Mouse (Mus musculus): ENCODE results near the gene Olfr220. TPM values are rescaled to one million over a fixed set of nuclear protein-coding genes. Genes with fewer than 3 reads are reported as not detected.

Olfr220 gene
- total and polyA plus RNA-seq, 2 experiments from 2014 or later = not detected

DNA sequence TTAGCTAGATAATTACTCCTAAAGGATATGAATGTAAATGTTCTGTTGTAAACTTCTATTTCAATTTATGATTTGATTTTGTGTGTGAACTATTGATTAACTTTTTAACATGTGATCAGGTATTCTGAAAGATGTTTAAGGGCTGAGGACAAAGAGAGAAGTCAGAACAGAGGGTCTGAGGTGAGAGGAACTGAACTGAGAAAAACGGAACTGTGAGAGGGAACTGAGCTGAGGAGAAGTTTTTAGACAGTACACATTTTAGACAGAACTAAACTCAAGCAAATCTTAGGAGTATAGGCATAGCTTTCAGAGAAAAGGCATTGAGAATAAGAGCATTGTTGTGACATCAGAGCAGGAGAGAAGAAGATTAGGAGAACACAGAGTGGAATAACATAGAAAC is 7.8 kb upstream of the Olfr220 start:
- Histone ChIP-seq H3K27ac (ENCODE audit: low read depth, low read length) (no peak overlapping the region), H3K9ac (replicated peaks; ENCODE audit: low read length, poor library complexity, severe bottlenecking) (no peak overlapping the region), H3K4me1 (ENCODE audit: insufficient read depth, low read length) (no peaks in the 10 kb centered on the region), H3K36me3 (ENCODE audit: insufficient read depth, low read length) (no peaks in the 10 kb centered on the region), H3K27me3 (ENCODE audit: insufficient read depth, low read length) (no peaks in the 10 kb centered on the region), H3K4me3 (ENCODE audit: low read depth, low read length) (no peak overlapping the region), H3K9me3 (ENCODE audit: low read length) (no peaks in the 10 kb centered on the region), H3K4me2 (ENCODE audit: low read depth, low read length, poor library complexity, severe bottlenecking) (no peak overlapping the region)
- no peak for ATAC-seq (ENCODE audit: low FRiP score)
- no peak for TF ChIP-seq CTCF (IDR thresholded peaks at IDR 0.05)
- DNase-seq (ENCODE audit: low spot score) = no peak
- 68% methylated on average over 1 of the region's 1 CpGs for WGBS

DNA sequence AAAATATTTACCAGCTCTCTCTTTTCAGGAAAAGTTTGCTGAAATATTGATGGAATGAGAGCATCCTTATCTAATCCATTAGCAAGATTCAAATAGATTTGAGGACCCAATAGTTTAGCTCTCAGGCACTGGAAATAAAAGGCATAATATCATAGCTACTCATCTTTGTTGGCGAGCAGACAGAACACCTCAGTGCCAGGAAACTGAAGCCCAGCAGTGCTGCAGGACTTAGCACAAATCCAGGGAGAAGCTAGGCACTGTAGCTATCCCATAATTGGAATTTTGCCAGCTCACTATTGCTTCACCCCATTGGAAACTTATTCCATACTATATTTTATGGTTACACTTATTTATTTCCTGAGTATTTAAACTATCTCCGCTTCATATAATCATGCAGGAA is 13.2 kb downstream of the Olfr220 start:
- no peaks in the 10 kb centered on the region for H3K27me3 ChIP-seq (ENCODE audit: insufficient read depth, low read length)
- ATAC-seq (ENCODE audit: low FRiP score) (no peak), DNase-seq (ENCODE audit: low spot score) (no peak)
- H3K4me1 ChIP-seq (ENCODE audit: insufficient read depth, low read length) = no peaks in the 10 kb centered on the region
- no peak overlapping the region for H3K9ac ChIP-seq (replicated peaks; ENCODE audit: low read length, poor library complexity, severe bottlenecking)
- no peaks in the 10 kb centered on the region for H3K36me3 ChIP-seq (ENCODE audit: insufficient read depth, low read length)
- no peak overlapping the region for H3K4me3 ChIP-seq (ENCODE audit: low read depth, low read length)
- H3K27ac ChIP-seq (ENCODE audit: low read depth, low read length) = no peak overlapping the region
- no peak for TF ChIP-seq CTCF (IDR thresholded peaks at IDR 0.05)
- 91% methylated on average over 2 of the region's 2 CpGs for WGBS
- no peaks in the 10 kb centered on the region for H3K9me3 ChIP-seq (ENCODE audit: low read length)
- H3K4me2 ChIP-seq (ENCODE audit: low read depth, low read length, poor library complexity, severe bottlenecking) = no peak overlapping the region

DNA sequence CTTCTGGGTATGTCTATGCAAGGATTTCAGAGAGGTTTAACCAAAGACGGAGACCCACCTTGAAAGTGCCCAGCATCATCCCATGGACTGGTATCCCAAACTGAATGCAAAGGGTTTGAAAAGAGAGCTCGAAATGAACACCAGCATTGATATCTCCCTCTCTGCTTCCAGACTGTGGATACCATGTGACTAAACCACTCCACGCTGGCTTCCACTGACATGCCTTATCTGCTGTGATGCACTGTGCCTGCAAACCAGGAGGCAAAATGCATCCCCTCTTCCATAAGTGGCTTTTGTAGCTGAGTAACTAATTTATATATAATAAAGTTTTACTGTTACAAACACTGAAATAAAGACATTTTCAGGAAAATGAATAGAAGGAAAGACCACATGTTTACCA is 23.5 kb downstream of the Olfr220 start:
- Histone ChIP-seq H3K4me1 (ENCODE audit: insufficient read depth, low read length) (no peaks in the 10 kb centered on the region), H3K4me2 (ENCODE audit: low read depth, low read length, poor library complexity, severe bottlenecking) (no peak overlapping the region), H3K4me3 (ENCODE audit: low read depth, low read length) (no peak overlapping the region), H3K9ac (replicated peaks; ENCODE audit: low read length, poor library complexity, severe bottlenecking) (no peak overlapping the region), H3K27me3 (ENCODE audit: insufficient read depth, low read length) (0 out of 2 replicates have a peak, but pooled peaks cover 11% of the 10 kb centered on the region), H3K9me3 (ENCODE audit: low read length) (no peaks in the 10 kb centered on the region), H3K27ac (ENCODE audit: low read depth, low read length) (no peak overlapping the region), H3K36me3 (ENCODE audit: insufficient read depth, low read length) (no peaks in the 10 kb centered on the region)
- WGBS = 83% methylated on average over 3 of the region's 3 CpGs
- no peak for TF ChIP-seq CTCF (IDR thresholded peaks at IDR 0.05)
- DNase-seq (ENCODE audit: low spot score) (no peak), ATAC-seq (ENCODE audit: low FRiP score) (no peak)

DNA sequence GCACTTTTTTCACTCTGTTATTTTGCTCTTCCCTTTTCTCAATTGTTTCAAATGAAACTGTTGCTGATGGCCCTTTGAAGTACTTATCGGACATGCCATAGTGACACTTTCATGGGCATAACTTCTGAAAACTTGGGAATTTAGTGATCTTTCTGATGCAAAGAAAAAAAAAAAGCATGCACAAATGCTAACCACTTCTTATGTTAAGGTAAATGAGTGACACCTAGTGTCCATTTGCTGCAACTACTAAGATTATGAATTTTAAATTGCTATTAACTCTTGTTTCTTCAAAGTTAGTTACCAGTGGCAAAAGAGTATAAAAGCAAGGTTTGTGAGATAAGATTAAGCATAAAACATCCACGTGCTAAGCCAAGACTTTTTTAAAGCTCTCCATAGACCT is 24.4 kb downstream of the Olfr220 start:
- Histone ChIP-seq H3K27me3 (ENCODE audit: insufficient read depth, low read length) (0 out of 2 replicates have a peak, but pooled peaks cover 11% of the 10 kb centered on the region), H3K36me3 (ENCODE audit: insufficient read depth, low read length) (no peaks in the 10 kb centered on the region), H3K9me3 (ENCODE audit: low read length) (no peaks in the 10 kb centered on the region), H3K4me1 (ENCODE audit: insufficient read depth, low read length) (no peaks in the 10 kb centered on the region), H3K9ac (replicated peaks; ENCODE audit: low read length, poor library complexity, severe bottlenecking) (no peak overlapping the region), H3K27ac (ENCODE audit: low read depth, low read length) (no peak overlapping the region), H3K4me3 (ENCODE audit: low read depth, low read length) (no peak overlapping the region), H3K4me2 (ENCODE audit: low read depth, low read length, poor library complexity, severe bottlenecking) (no peak overlapping the region)
- 26% methylated on average over 2 of the region's 2 CpGs for WGBS
- ATAC-seq (ENCODE audit: low FRiP score) = no peak
- DNase-seq (ENCODE audit: low spot score) = peak; percentile 74
- peak; percentile 88 for TF ChIP-seq CTCF (IDR thresholded peaks at IDR 0.05)

DNA sequence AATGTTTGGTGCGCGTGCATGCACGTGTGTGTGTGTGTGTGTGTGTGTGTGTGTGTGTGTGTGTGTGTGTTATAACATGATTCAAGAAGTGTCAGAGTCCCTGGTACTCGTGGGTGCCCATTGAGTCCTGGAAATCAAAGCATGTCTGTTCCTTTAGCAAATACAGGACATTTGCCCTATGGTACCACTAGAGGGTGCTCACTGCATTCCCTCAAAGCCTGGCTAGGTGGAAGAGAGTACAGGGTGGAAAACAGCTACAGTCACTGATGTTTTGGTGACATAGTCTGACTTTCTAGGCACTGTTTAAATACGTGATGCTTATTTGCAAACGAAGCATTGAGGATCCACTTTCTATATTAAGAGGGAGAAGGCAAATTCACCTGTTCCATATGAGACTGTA is 27.9 kb downstream of the Olfr220 start:
- DNase-seq (ENCODE audit: low spot score) (peak; percentile 89), ATAC-seq (ENCODE audit: low FRiP score) (peak; percentile 83)
- no peaks in the 10 kb centered on the region for H3K9me3 ChIP-seq (ENCODE audit: low read length)
- H3K27ac ChIP-seq (ENCODE audit: low read depth, low read length) = no peak overlapping the region
- TF ChIP-seq CTCF (IDR thresholded peaks at IDR 0.05) = peak; percentile 99
- no peaks in the 10 kb centered on the region for H3K4me1 ChIP-seq (ENCODE audit: insufficient read depth, low read length)
- WGBS = 4% methylated on average over 6 of the region's 6 CpGs
- H3K27me3 ChIP-seq (ENCODE audit: insufficient read depth, low read length) = 0 out of 2 replicates have a peak, but pooled peaks cover 11% of the 10 kb centered on the region
- no peak overlapping the region for H3K9ac ChIP-seq (replicated peaks; ENCODE audit: low read length, poor library complexity, severe bottlenecking)
- no peak overlapping the region for H3K4me3 ChIP-seq (ENCODE audit: low read depth, low read length)
- H3K4me2 ChIP-seq (ENCODE audit: low read depth, low read length, poor library complexity, severe bottlenecking) = no peak overlapping the region
- H3K36me3 ChIP-seq (ENCODE audit: insufficient read depth, low read length) = no peaks in the 10 kb centered on the region

DNA sequence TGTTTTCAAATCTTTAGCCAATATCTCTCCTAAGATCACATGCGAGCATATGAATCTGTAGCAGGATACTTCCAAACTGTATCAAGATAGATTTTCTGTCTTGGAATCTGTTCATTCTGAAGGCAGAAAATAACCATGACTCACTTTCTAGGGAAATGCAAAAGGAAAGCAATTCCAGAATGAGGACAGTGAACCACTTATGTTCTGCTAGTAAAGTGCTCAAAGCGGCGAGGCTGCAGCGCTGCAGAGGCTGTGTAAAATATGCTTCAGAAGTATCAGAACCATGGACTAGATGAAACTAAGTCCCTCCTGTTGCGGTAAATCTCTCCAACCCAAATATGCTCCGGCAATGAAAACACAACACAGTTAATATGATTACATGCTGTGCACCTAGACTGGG is 40.7 kb downstream of the Olfr220 start:
- Histone ChIP-seq H3K27ac (ENCODE audit: low read depth, low read length) (no peak overlapping the region), H3K9me3 (ENCODE audit: low read length) (no peaks in the 10 kb centered on the region), H3K9ac (replicated peaks; ENCODE audit: low read length, poor library complexity, severe bottlenecking) (no peak overlapping the region), H3K4me1 (ENCODE audit: insufficient read depth, low read length) (no peaks in the 10 kb centered on the region), H3K4me3 (ENCODE audit: low read depth, low read length) (no peak overlapping the region), H3K4me2 (ENCODE audit: low read depth, low read length, poor library complexity, severe bottlenecking) (no peak overlapping the region), H3K36me3 (ENCODE audit: insufficient read depth, low read length) (no peaks in the 10 kb centered on the region), H3K27me3 (ENCODE audit: insufficient read depth, low read length) (no peaks in the 10 kb centered on the region)
- no peak for DNase-seq (ENCODE audit: low spot score)
- TF ChIP-seq CTCF (IDR thresholded peaks at IDR 0.05) = no peak
- ATAC-seq (ENCODE audit: low FRiP score) = no peak
- 88% methylated on average over 6 of the region's 6 CpGs for WGBS

Measured in midbrain, postnatal 0 days (tissue).